Mouse (Mus musculus): ENCODE results near the gene Ccdc40.

The Ccdc40 gene

GRCm38 (mm10) chr11:119207986-119208385, 20.4 kb upstream of the Ccdc40 start:
- in situ Hi-C loops (cut with MboI, MseI): loop anchor here (5.0 kb wide), 1 partner anchor 81 kb away; no protein-coding TSS in a partner anchor

DNA sequence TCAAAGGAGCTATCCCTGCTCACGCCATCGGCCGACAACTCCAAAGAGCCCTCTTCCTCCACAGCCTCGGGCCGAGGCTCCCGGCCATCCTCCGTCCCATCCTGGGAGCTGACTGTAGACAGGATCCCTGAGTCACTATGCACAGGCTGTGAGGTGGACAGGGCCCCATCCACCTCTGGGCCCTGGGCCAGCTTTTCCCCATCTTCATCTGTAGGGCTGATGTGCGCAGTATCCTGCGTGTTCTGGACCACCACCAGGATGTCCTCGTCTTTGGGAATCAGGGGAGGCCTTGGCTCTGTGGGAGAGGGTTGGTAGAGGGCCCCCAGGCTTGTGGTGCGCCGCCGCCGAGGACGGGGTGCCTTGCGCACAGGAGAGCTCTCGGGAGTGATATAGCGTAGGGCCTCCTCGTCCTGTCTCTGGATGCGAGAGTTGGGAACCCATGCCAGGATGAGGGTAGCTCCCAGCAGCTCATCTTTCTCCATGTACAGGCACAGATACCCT, 19.5 kb upstream of the Ccdc40 start:
- in situ Hi-C loops (cut with MboI, MseI): loop anchor here (5.0 kb wide), 1 partner anchor 82 kb away; no protein-coding TSS in a partner anchor

- in situ Hi-C loops (cut with MboI, MseI): loop anchor here (5.0 kb wide), 1 partner anchor 82 kb away; no protein-coding TSS in a partner anchor
These were observed 18.9 kb upstream of the Ccdc40 start for GRCm38 (mm10) chr11:119209371-119210025.

DNA sequence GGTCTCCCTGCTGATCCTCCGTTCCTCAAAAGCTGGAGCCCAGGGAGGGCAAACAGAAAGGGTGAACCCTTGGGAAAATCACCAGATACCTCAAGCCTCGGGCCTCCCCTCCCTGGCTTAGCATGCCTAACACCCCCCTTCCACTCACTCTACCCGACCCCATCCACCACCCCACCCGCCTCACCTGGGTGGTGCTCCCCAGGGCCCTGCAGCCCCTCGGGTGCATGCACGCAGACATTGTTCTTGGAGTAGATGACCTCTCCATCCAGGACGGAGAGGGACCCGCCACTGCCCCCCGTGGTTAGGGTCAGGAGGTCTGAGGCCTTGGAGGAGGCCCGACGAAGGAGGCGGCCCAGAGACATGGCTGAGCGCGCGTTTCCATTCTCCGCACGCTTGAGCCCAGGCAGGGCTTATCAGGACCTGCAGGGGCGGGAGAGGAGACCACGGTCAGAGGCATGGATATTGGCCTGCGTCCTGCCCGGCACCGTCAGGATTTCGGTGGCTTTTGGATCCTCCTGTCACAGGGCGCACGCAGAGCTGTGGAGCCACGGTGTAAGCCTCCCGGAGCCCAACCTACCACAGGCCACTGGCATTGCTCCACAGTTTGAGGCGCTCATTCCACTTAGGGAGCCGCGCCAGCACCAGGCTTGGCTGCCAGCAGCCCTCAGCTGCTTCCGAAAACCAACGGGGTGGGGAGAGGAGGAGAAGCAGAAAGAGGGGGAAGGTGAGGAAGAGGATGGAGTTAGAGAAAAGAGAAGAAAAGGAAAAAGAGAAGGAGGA, 17.9 kb upstream of the Ccdc40 start:
- in situ Hi-C loops (cut with MboI, MseI): no loop called here

DNA sequence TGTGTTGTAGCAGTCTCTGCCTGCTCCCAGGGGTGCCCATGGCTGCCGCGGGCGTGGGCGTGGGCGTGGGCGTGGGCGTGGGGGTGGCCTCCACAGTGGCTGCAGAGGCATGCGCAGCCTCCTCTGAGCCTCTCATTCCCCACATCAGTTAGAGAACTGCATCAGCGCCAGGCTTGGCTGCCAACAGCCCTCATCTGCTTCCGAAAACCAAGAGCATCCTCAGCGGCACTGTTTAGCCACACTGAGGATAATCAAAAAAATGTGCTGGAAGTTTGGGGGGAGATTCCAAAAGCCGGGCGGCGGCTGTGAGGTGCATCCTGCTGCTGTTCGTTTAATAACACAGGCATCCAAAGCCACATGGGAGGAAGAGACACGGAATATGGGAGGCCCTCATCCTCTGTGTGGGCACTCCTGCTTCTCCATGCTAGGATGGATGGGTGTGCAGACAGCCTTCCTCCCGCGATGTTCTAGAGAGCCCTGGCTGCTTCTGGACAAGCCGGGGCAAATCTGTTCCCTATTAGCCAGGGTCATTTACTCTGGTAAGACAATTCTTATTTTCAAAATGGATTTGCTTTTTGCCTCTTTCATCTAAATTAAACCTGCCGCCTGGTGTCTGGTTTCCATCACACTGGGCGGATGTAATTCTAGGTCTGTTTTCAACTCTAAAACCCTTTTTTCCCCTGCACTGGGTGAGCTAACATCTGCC, 16.6 kb upstream of the Ccdc40 start:
- in situ Hi-C loops (cut with MboI, MseI): no loop called here

- in situ Hi-C loops (cut with MboI, MseI): no loop called here
These were observed 15.0 kb upstream of the Ccdc40 start for GRCm38 (mm10) chr11:119213166-119213885.

- in situ Hi-C loops (cut with MboI, MseI): no loop called here
These were observed 13.1 kb upstream of the Ccdc40 start for GRCm38 (mm10) chr11:119215038-119215904.

DNA sequence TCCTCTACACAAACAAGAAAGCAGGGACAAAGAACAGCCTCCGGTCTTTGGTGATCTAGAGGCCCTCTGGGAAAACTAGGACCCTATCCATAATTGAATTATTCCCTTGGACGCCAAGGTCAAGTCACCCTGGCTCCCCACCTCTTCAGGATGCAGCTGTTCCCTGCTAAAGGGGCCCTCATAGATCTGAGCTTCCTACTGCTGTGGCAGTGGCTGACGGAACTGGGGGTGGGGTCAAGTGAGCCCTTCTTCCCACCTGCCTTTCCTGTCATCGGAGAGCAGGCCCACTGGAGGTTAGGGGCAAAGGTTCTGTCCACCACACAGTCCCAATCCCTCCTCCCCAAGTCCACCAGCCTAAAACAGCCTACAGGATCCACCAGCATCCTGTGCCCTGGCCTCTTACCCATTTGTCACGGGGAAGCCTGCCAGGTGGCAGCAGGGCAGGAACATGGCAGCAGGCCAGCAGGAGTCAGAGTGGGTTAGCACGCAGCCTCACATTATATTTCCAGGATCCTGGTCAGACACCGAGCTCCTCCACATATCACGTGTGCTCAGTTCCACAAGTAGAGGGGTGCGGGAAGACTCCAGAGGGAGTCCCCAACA, 12.4 kb upstream of the Ccdc40 start:
- in situ Hi-C loops (cut with MboI, MseI): no loop called here

DNA sequence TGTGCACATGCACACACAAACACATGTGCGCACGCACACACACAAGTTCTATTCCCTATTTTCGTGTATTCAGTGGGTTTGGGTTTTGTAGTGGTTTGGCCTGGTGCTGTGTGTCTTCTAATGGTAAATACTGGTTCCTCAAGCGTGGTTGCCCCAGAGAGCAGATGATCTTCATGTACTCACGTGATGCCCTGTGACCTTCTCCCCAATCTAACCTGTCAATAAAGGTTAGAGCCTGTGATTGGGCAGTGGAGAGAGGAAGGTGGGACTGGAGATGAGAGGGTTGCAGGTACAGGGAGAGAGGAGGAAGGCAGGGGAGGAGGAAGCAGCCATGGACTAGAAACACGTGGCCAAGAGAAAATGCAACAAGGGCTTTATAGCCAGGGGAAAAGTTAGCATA, 10.5 kb upstream of the Ccdc40 start:
- in situ Hi-C loops (cut with MboI, MseI): no loop called here

- in situ Hi-C loops (cut with MboI, MseI): no loop called here
These were observed 8.4 kb upstream of the Ccdc40 start for GRCm38 (mm10) chr11:119219816-119220465.

GRCm38 (mm10) chr11:119221812-119222510, 6.4 kb upstream of the Ccdc40 start:
- in situ Hi-C loops (cut with MboI, MseI): no loop called here

- in situ Hi-C loops (cut with MboI, MseI): no loop called here
These were observed 5.1 kb upstream of the Ccdc40 start for GRCm38 (mm10) chr11:119223124-119223890.

DNA sequence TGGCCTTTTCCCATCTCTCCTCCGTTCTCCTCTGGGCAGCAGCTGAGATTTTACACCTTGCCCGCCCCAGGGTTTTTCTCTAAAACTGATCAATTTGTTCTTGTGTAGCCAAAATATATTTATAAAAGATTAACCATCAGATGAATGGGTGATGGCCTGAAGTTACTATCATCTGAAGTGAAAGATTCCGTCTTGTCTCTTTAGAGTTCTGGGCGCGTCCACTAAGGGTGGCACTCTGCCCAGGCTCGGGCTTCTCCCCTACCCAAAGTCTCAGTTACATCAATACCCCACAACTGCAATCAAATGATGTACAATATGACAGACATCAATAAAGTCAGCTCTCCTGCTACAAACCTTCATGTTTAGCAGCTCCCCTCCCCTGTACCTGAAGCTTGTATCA, 3.4 kb upstream of the Ccdc40 start:
- in situ Hi-C loops (cut with MboI, MseI): no loop called here

DNA sequence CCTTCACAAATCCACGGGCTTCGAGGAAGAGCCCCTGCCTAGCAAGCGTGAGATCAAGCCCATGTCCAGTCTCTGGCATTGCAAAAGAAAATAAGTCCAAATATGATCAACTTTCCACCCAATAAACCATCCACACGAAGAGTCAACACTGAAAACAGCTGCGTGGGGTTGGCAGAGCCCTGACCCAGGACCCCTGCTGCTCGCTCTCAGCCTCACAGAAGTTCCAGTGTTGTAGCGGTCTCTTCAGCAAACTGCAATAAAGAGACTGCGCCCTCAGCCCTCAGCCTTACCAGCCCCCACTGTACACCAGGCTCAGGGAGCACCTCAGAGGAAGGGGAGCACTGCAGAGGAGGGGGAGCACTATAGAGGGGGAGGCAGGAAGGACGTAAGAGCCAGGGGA, 2.7 kb upstream of the Ccdc40 start:
- in situ Hi-C loops (cut with MboI, MseI): no loop called here

DNA sequence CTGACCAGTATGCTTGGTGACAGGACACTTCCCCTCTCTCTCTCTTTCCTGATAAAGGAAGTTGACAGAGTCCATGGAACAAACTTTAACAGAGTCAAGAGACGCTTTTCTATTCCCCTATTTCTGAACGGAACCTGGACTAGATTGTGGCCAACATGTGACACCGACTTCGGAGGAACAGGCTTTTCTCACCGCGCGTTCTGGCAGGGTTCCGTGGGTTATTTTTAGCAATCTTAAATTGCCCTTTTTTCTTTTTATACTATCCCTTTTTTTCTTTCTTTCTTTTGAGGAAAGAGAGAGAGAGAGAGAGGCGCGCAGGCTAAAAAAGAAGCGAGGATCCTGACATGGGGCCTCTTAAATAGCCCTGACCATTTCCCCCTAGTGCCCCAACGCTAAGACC, 781 bp upstream of the Ccdc40 start:
- in situ Hi-C loops (cut with MboI, MseI): no loop called here

- in situ Hi-C loops (cut with MboI, MseI): no loop called here
These were observed 664 bp downstream of the Ccdc40 start for GRCm38 (mm10) chr11:119228846-119229626.

DNA sequence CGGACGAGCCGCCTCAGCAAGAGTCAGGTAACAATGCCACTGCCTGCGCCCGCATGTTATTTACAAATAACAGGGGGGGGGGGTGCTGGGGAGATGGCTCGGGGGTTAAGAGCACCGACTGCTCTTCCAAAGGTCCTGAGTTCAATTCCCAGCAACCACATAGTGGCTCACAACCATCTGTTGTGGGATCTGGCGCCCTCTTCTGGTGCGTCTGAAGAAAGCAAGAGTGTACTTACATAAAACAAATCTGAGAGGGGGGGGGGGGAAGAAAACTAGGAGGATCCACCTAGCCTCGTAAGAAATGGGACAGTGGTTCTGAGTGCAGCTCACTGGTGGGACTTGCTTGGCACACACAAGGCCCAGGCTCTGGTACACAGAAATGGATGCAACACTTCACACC, 6.4 kb downstream of the Ccdc40 start:
- in situ Hi-C loops (cut with MboI, MseI): no loop called here

Data from T-helper 2 cell (primary cell).